Mouse (Mus musculus) testis, adult 2 months (tissue): ENCODE measurements around the gene Wasf2. TPM values are rescaled to one million over a fixed set of nuclear protein-coding genes. Genes with fewer than 3 reads are reported as not detected.

Experiments
- H3K27ac ChIP-seq: fragments of 200-500 bp; 2 replicates; pipeline ENCODE4 v1.5.1; 2012; ENCODE audit warnings: low read depth, low read length; ENCODE audit not compliant: control insufficient read depth, insufficient read depth
- H3K27me3 ChIP-seq: fragments of 200-500 bp; 2 replicates; pipeline ENCODE4 v1.6.1; 2012; ENCODE audit warnings: mild to moderate bottlenecking, low read length, moderate library complexity; ENCODE audit not compliant: control insufficient read depth, insufficient read depth
- H3K36me3 ChIP-seq: fragments of 200-500 bp; 2 replicates; pipeline ENCODE4 v1.6.1; 2012; ENCODE audit warnings: mild to moderate bottlenecking, low read length; ENCODE audit not compliant: control insufficient read depth, insufficient read depth
- H3K4me1 ChIP-seq: fragments of 200-500 bp; 2 replicates; pipeline ENCODE4 v1.6.1; 2012; ENCODE audit warnings: low read length; ENCODE audit not compliant: control insufficient read depth, insufficient read depth
- H3K4me3 ChIP-seq: fragments of 200-500 bp; 2 replicates; pipeline ENCODE4 v1.5.1; 2012; ENCODE audit warnings: low read depth, mild to moderate bottlenecking, low read length, moderate library complexity, mixed read lengths; ENCODE audit not compliant: control insufficient read depth
- CTCF ChIP-seq: fragments of 200-500 bp; IDR thresholded peaks from 2 replicates; pipeline ENCODE4 v1.5.1; 2012; ENCODE audit warnings: low read depth, mild to moderate bottlenecking, inconsistent platforms, low read length, moderate library complexity; ENCODE audit not compliant: control insufficient read depth, insufficient read depth, insufficient replicate concordance
- POLR2A ChIP-seq: fragments of 200-500 bp; IDR thresholded peaks from 2 replicates; pipeline ENCODE4 v1.6.1; 2012; ENCODE audit warnings: low read depth, mild to moderate bottlenecking, inconsistent platforms, low read length, moderate library complexity; ENCODE audit not compliant: control insufficient read depth
- polyA plus RNA-seq: library from polyadenylated mRNA; depleted of rRNA; stranded (reverse); fragments of >200 nt; gene quantifications from 2 replicates; pipeline ENCODE4 v1.2.3, GENCODE M21; 2012

Gene Wasf2
- polyA plus RNA-seq, 1 experiment = 156 TPM

GRCm38 (mm10) chr4:133185893-133186292 lies 55.6 kb downstream of the Wasf2 start:
- no peak for TF ChIP-seq POLR2A
- Histone ChIP-seq H3K36me3 (peaks cover 2% of the 10 kb centered on the region), H3K4me1 (no peaks in the 10 kb centered on the region; the same call in 1 of the 2 replicates), H3K27ac (no peak overlapping the region), H3K27me3 (no peaks in the 10 kb centered on the region), H3K4me3 (no peak overlapping the region)

- H3K4me3 ChIP-seq = no peak overlapping the region
- no peaks in the 10 kb centered on the region for H3K27me3 ChIP-seq
- peaks cover 3% of the 10 kb centered on the region for H3K36me3 ChIP-seq
- TF ChIP-seq POLR2A = no peak
- no peak for TF ChIP-seq CTCF
- no peak overlapping the region for H3K27ac ChIP-seq
- H3K4me1 ChIP-seq = no peaks in the 10 kb centered on the region; the same call in 1 of the 2 replicates
Measured at GRCm38 (mm10) chr4:133186856-133187255, 56.6 kb downstream of the Wasf2 start.

GRCm38 (mm10) chr4:133189396-133189795 lies 59.1 kb downstream of the Wasf2 start:
- Histone ChIP-seq H3K4me3 (no peak overlapping the region), H3K27me3 (no peaks in the 10 kb centered on the region), H3K36me3 (peaks cover 3% of the 10 kb centered on the region), H3K4me1 (no peaks in the 10 kb centered on the region), H3K27ac (no peak overlapping the region)
- TF ChIP-seq CTCF (no peak), POLR2A (no peak)

- Histone ChIP-seq H3K4me3 (no peak overlapping the region), H3K27ac (no peak overlapping the region), H3K36me3 (peaks cover 1% of the 10 kb centered on the region; the same call in 1 of the 2 replicates), H3K27me3 (no peaks in the 10 kb centered on the region), H3K4me1 (peaks cover 3% of the 10 kb centered on the region; the same call in 1 of the 2 replicates)
- TF ChIP-seq CTCF = no peak
- no peak for TF ChIP-seq POLR2A
Measured at GRCm38 (mm10) chr4:133194482-133194881, 64.2 kb downstream of the Wasf2 start.

GRCm38 (mm10) chr4:133195014-133195413 lies 64.7 kb downstream of the Wasf2 start:
- H3K36me3 ChIP-seq = peaks cover 1% of the 10 kb centered on the region; the same call in 1 of the 2 replicates
- peaks cover 4% of the 10 kb centered on the region for H3K4me1 ChIP-seq
- H3K4me3 ChIP-seq = no peak overlapping the region
- H3K27ac ChIP-seq = no peak overlapping the region
- no peak for TF ChIP-seq POLR2A
- TF ChIP-seq CTCF = no peak
- no peaks in the 10 kb centered on the region for H3K27me3 ChIP-seq

- H3K27me3 ChIP-seq = no peaks in the 10 kb centered on the region
- no peak overlapping the region for H3K4me3 ChIP-seq
- no peak overlapping the region for H3K27ac ChIP-seq
- H3K4me1 ChIP-seq = peaks cover 12% of the 10 kb centered on the region
- TF ChIP-seq POLR2A (no peak), CTCF (no peak)
- peaks cover 1% of the 10 kb centered on the region; the same call in 1 of the 2 replicates for H3K36me3 ChIP-seq
Measured at GRCm38 (mm10) chr4:133196136-133196535, 65.8 kb downstream of the Wasf2 start.

- TF ChIP-seq POLR2A (no peak), CTCF (no peak)
- Histone ChIP-seq H3K27ac (no peak overlapping the region), H3K4me1 (peaks cover 12% of the 10 kb centered on the region), H3K27me3 (no peaks in the 10 kb centered on the region), H3K4me3 (no peak overlapping the region), H3K36me3 (no peaks in the 10 kb centered on the region)
Measured at GRCm38 (mm10) chr4:133196852-133197251, 66.5 kb downstream of the Wasf2 start.

GRCm38 (mm10) chr4:133197355-133197754 lies 67.0 kb downstream of the Wasf2 start:
- Histone ChIP-seq H3K27ac (no peak overlapping the region; the same call in 1 of the 2 replicates), H3K4me1 (peaks cover 12% of the 10 kb centered on the region), H3K4me3 (no peak overlapping the region), H3K27me3 (no peaks in the 10 kb centered on the region), H3K36me3 (no peaks in the 10 kb centered on the region)
- TF ChIP-seq POLR2A = no peak
